Mouse (Mus musculus): ENCODE results near the gene Mctp2. TPM values are rescaled to one million over a fixed set of nuclear protein-coding genes. Genes with fewer than 3 reads are reported as not detected.

The Mctp2 gene
- total RNA-seq, 2 experiments from 2014 or later, result 0.44 to 0.45 TPM

- intact Hi-C loops (cut with DNase I), result no loop called here
- no peak for DNase-seq (ENCODE audit: low spot score)
Observed at GRCm38 (mm10) chr7:72104170-72104569, 202.2 kb downstream of the Mctp2 start.

GRCm38 (mm10) chr7:72103654-72104053, 202.8 kb downstream of the Mctp2 start:
- intact Hi-C loops (cut with DNase I), result no loop called here
- no peak for DNase-seq (ENCODE audit: low spot score)

- no peak for DNase-seq (ENCODE audit: low spot score)
- intact Hi-C loops (cut with DNase I), result no loop called here
Observed at GRCm38 (mm10) chr7:72100683-72101082, 205.7 kb downstream of the Mctp2 start.

GRCm38 (mm10) chr7:72098603-72099002, 207.8 kb downstream of the Mctp2 start:
- DNase-seq (ENCODE audit: low spot score), result no peak

GRCm38 (mm10) chr7:72096973-72097372, 209.4 kb downstream of the Mctp2 start:
- no peak for DNase-seq (ENCODE audit: low spot score)
- intact Hi-C loops (cut with DNase I), result no loop called here

More at GRCm38 (mm10) chr7:72098603-72099002, 207.8 kb downstream of the Mctp2 start:
- intact Hi-C loops (cut with DNase I), result no loop called here

GRCm38 (mm10) chr7:72096433-72096832, 210.0 kb downstream of the Mctp2 start:
- DNase-seq (ENCODE audit: low spot score), result no peak
- intact Hi-C loops (cut with DNase I), result no loop called here

- DNase-seq (ENCODE audit: low spot score), result no peak
- intact Hi-C loops (cut with DNase I), result no loop called here
Observed at GRCm38 (mm10) chr7:72089463-72090175, 216.8 kb downstream of the Mctp2 start.

- DNase-seq (ENCODE audit: low spot score), result no peak
- intact Hi-C loops (cut with DNase I), result no loop called here
Observed at GRCm38 (mm10) chr7:72080705-72081104, 225.7 kb downstream of the Mctp2 start.

- intact Hi-C loops (cut with DNase I), result no loop called here
- DNase-seq (ENCODE audit: low spot score), result no peak
Observed at GRCm38 (mm10) chr7:72078896-72079295, 227.5 kb downstream of the Mctp2 start.

GRCm38 (mm10) chr7:72071418-72072184, 234.8 kb downstream of the Mctp2 start:
- no peak for DNase-seq (ENCODE audit: low spot score)
- intact Hi-C loops (cut with DNase I), result no loop called here

GRCm38 (mm10) chr7:72068454-72068853, 238.0 kb downstream of the Mctp2 start:
- DNase-seq (ENCODE audit: low spot score), result no peak
- intact Hi-C loops (cut with DNase I), result no loop called here

- no peak for DNase-seq (ENCODE audit: low spot score)
- intact Hi-C loops (cut with DNase I), result no loop called here
Observed at GRCm38 (mm10) chr7:72066352-72066751, 240.1 kb downstream of the Mctp2 start.

GRCm38 (mm10) chr7:72051759-72052158, 254.6 kb downstream of the Mctp2 start:
- DNase-seq (ENCODE audit: low spot score), result no peak
- intact Hi-C loops (cut with DNase I), result no loop called here

- intact Hi-C loops (cut with DNase I), result no loop called here
- no peak for DNase-seq (ENCODE audit: low spot score)
Observed at GRCm38 (mm10) chr7:72047588-72048585, 258.5 kb downstream of the Mctp2 start.
